Mouse (Mus musculus) liver, postnatal 0 days (tissue): ENCODE measurements around the gene Prox1.

Experiments
- CTCF ChIP-seq: sonication (generic); IDR thresholded peaks from 2 replicates; pipeline ENCODE4 v1.5.1; 2016; ENCODE audit warnings: antibody characterized with exemption, low read depth
- EP300 ChIP-seq: IDR thresholded peaks from 2 replicates; pipeline ENCODE4 v1.6.1; 2016; ENCODE audit warnings: antibody characterized with exemption, low read depth, mild to moderate bottlenecking

DNA sequence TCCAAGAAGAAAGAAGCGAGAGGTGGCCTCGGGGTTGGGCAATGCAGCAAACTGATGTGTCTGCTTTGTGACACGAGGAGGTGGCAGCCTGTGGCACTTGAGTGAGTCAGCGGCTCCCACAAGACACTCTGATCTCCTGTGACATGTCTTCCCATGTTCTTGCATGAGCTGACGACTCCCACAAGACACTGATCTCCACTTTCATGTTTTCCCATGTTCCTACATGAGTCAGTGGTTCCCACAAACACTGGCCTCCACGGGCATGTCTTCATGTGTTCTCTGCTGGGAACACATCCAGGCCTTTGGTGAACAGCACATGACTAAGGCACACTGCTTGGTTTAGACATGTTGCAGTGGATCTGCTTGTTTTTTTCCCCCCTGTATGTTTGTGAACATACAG lies 58.8 kb downstream of the Prox1 start:
- no peak for TF ChIP-seq CTCF
- no peak for TF ChIP-seq EP300
